Comparison of ENCODE assay signal across 7 mouse cellular contexts in genomic region chr13:97052667-97053066, GRCm38 (mm10).
DNase-seq lines count a peak whose midpoint lies in the region.

No protein-coding gene starts in this region.

- DNase-seq in CD4-positive helper T cell, adult 2 months (ENCODE audit: low read depth, low spot score), result peak; percentile 14
- peak; percentile 27 for DNase-seq in MEL-GATA-1-ER (ENCODE audit: extremely low read depth, low read depth)
- peak; percentile 64 for DNase-seq in cerebellum, adult 8-10 months
- peak; percentile 80 for DNase-seq in forelimb bud, embryonic 11.5 days (ENCODE audit: low read depth, low spot score)
- peak; percentile 77 for DNase-seq in layer of hippocampus, adult 11-12 months (ENCODE audit: low spot score)
- peak; percentile 68 for DNase-seq in lung, postnatal 14 days
- DNase-seq in right cerebral cortex, adult 18-20 months, result peak; percentile 77

Comparison
In these comparisons a context has a peak if more than half of its experiments do, and no peak if none do; other contexts are left out.
1. Peak in every context shown above with its lines: DNase-seq.
2. DNase-seq: peak in every context shown above with its lines; median percentile 80 in forelimb bud, embryonic 11.5 days; 77 in layer of hippocampus, adult 11-12 months; 77 in right cerebral cortex, adult 18-20 months; 68 in lung, postnatal 14 days; 64 in cerebellum, adult 8-10 months; 27 in MEL-GATA-1-ER; 14 in CD4-positive helper T cell, adult 2 months.